ENCODE assay signal across 18 mouse cellular contexts in genomic region chr6:53913151-53913550, GRCm38 (mm10).
DNase-seq lines count a peak whose midpoint lies in the region; ATAC-seq lines count a peak whose summit lies in the region.
"Had no signal": no experiment of that assay in that cellular context is flagged by ENCODE, and none has a peak within 500 bp of the region (broad histone marks: within the 10 kb centered on the region; RNA-seq: fewer than 3 reads in every experiment).

No protein-coding gene starts in this region.

- peak overlapping the region; percentile 65 for H3K27ac ChIP-seq in kidney, embryonic 15.5 days
- H3K27ac ChIP-seq in neural tube, embryonic 13.5 days (replicated peaks), result peak overlapping the region; percentile 42; the same call in 1 of the 2 replicates
- H3K27ac ChIP-seq: forebrain, embryonic 13.5 days; heart, embryonic 15.5 days; intestine, embryonic 15.5 days; midbrain, embryonic 13.5 days had no signal

- no peaks in the 10 kb centered on the region for H3K9me3 ChIP-seq in kidney, embryonic 15.5 days (replicated peaks)
- H3K9me3 ChIP-seq in neural tube, embryonic 13.5 days, result no peaks in the 10 kb centered on the region
- H3K9me3 ChIP-seq: forebrain, embryonic 13.5 days; heart, embryonic 15.5 days; intestine, embryonic 15.5 days; midbrain, embryonic 13.5 days had no signal

- H3K27me3 ChIP-seq in kidney, embryonic 15.5 days, result no peaks in the 10 kb centered on the region
- H3K27me3 ChIP-seq in neural tube, embryonic 13.5 days, result no peaks in the 10 kb centered on the region
- H3K27me3 ChIP-seq: forebrain, embryonic 13.5 days; heart, embryonic 15.5 days; intestine, embryonic 15.5 days; midbrain, embryonic 13.5 days had no signal

- H3K4me3 ChIP-seq in kidney, embryonic 15.5 days (replicated peaks), result no peak overlapping the region
- H3K4me3 ChIP-seq in neural tube, embryonic 13.5 days, result no peak overlapping the region
- H3K4me3 ChIP-seq: forebrain, embryonic 13.5 days; heart, embryonic 15.5 days; intestine, embryonic 15.5 days; midbrain, embryonic 13.5 days had no signal

- peaks cover 49% of the 10 kb centered on the region for H3K4me1 ChIP-seq in kidney, embryonic 15.5 days
- H3K4me1 ChIP-seq in neural tube, embryonic 13.5 days (replicated peaks), result peaks cover 14% of the 10 kb centered on the region

- H3K36me3 ChIP-seq in kidney, embryonic 15.5 days, result no peaks in the 10 kb centered on the region
- H3K36me3 ChIP-seq in neural tube, embryonic 13.5 days, result no peaks in the 10 kb centered on the region
- H3K36me3 ChIP-seq: heart, embryonic 15.5 days; intestine, embryonic 15.5 days; midbrain, embryonic 13.5 days had no signal

- DNase-seq in kidney, postnatal 36 days, result no peak
- DNase-seq in neural tube, embryonic 10.5 days (ENCODE audit: extremely low spot score, low spot score), result no peak
- peak; percentile 75 for DNase-seq in forelimb bud, embryonic 11.5 days (ENCODE audit: low read depth, low spot score)
- DNase-seq in adrenal gland, adult 8-10 months, result no peak
- no peak for DNase-seq in right cerebral cortex, adult 18-20 months
- DNase-seq: adrenal gland, adult 2 months; cerebellum, adult 11 months; cerebellum, postnatal 10 days; gastrocnemius, postnatal 25 days; liver; thymus, postnatal 14 days had no signal

- H3K9ac ChIP-seq in kidney, embryonic 15.5 days, result no peak overlapping the region
- no peak overlapping the region for H3K9ac ChIP-seq in neural tube, embryonic 13.5 days
- H3K9ac ChIP-seq: forebrain, embryonic 13.5 days; heart, embryonic 15.5 days; intestine, embryonic 15.5 days; midbrain, embryonic 13.5 days had no signal

- H3K4me2 ChIP-seq in kidney, embryonic 15.5 days, result no peak overlapping the region
- H3K4me2 ChIP-seq in neural tube, embryonic 13.5 days, result no peak overlapping the region
- H3K4me2 ChIP-seq: forebrain, embryonic 13.5 days; heart, embryonic 15.5 days; intestine, embryonic 15.5 days; midbrain, embryonic 13.5 days had no signal

- peak; percentile 52 for ATAC-seq in kidney, embryonic 15.5 days (replicated peaks; ENCODE audit: low FRiP score)
- no peak for ATAC-seq in neural tube, embryonic 13.5 days (ENCODE audit: low read depth)
- ATAC-seq: forebrain, embryonic 13.5 days; intestine, embryonic 15.5 days; lung, postnatal 0 days; midbrain, embryonic 13.5 days had no signal

- WGBS in kidney, embryonic 15.5 days, result 21% methylated on average over 7 of the region's 7 CpGs
- 11% methylated on average over 7 of the region's 7 CpGs for whole genome bisulfite sequencing in neural tube, embryonic 13.5 days
